Mouse (Mus musculus) stomach, embryonic 14.5 days (tissue): Measurements from ENCODE around the gene Vmn1r213. TPM values are rescaled to one million over a fixed set of nuclear protein-coding genes. Genes with fewer than 3 reads are reported as not detected.

Source experiments
- ATAC-seq: fragments of 200-750 bp; cut with Nextera tagmentation; 2 replicates; pipeline ENCODE4 v1.8.0; 2017; ENCODE audit warnings: low read depth, moderate TSS enrichment; ENCODE audit not compliant: insufficient number of reproducible peaks, insufficient read depth, low FRiP score
- H3K27ac ChIP-seq: fragments of 300-500 bp; sonication (generic); 2 replicates; pipeline ENCODE4 v1.5.1; 2014; ENCODE audit warnings: mild to moderate bottlenecking, low read length, moderate library complexity, mixed read lengths
- H3K27me3 ChIP-seq: fragments of 300-500 bp; sonication (generic); 2 replicates; pipeline ENCODE4 v1.6.1; 2014; ENCODE audit warnings: low read length, control low read depth, mixed read lengths; ENCODE audit not compliant: control insufficient read depth, insufficient read depth
- H3K36me3 ChIP-seq: fragments of 300-500 bp; sonication (generic); 2 replicates; pipeline ENCODE4 v1.6.1; 2014; ENCODE audit warnings: mild to moderate bottlenecking, control low read depth, low read length, moderate library complexity, mixed read lengths; ENCODE audit not compliant: control insufficient read depth, insufficient read depth
- H3K4me1 ChIP-seq: fragments of 300-500 bp; sonication (generic); 2 replicates; pipeline ENCODE4 v1.6.1; 2014; ENCODE audit warnings: low read length, control low read depth, mixed read lengths; ENCODE audit not compliant: control insufficient read depth, insufficient read depth
- H3K4me2 ChIP-seq: fragments of 300-500 bp; sonication (generic); replicated peaks from 2 replicates; pipeline ENCODE4 v1.6.1; 2014; ENCODE audit warnings: low read depth, low read length, control low read depth
- H3K4me3 ChIP-seq: fragments of 300-500 bp; sonication (generic); 2 replicates; pipeline ENCODE4 v1.5.1; 2014; ENCODE audit warnings: low read depth, low read length, control low read depth
- H3K9ac ChIP-seq: fragments of 300-500 bp; sonication (generic); replicated peaks from 2 replicates; pipeline ENCODE4 v1.6.1; 2014; ENCODE audit warnings: low read depth, mild to moderate bottlenecking, control low read depth, low read length, moderate library complexity, mixed read lengths
- H3K9me3 ChIP-seq: fragments of 300-500 bp; sonication (generic); 2 replicates; pipeline ENCODE4 v1.6.1; 2016; ENCODE audit warnings: low read depth, low read length, control low read depth; ENCODE audit not compliant: control insufficient read depth
- WGBS: fragments of 180-500 bp; shearing (Covaris S2); extraction: QIAGEN DNeasy Blood & Tissue Kit; methylation state at CpG from one replicate; pipeline ENCODE4 v1.1.7; 2014; 5-methylcytosine and 5-hydroxymethylcytosine counted together
- polyA plus RNA-seq: library from polyadenylated mRNA; unstranded; fragments of >200 nt; fragmentation: Nextera tagmentation; extraction: Ambion mirVana; gene quantifications from 2 replicates; pipeline ENCODE4 v1.2.1, GENCODE M21; 2014

The Vmn1r213 gene
- polyA plus RNA-seq, result not detected in 2 replicates

DNA sequence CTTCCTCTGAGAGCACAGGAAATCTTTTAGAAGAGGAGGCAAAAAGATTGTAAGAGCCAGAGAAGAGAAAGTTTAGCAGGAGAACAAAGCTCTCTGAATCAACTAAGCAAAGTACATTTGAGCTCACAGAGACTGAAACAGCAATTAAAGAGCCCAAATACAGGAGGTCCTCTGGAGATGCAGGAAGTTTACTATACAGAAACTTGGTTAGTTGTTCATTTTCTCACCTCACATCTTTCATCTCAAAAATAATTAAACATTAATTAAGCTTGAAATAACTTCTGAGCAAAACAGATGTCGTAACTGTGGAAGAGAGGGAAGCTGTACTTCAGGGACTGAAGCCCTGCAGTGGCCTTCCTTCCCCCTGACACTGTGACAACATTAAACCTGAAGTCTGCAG, at the start of gene Vmn1r213:
Vmn1r213 (plus strand) TSS at position 301 of the 400 bp plus-strand sequence.
- Histone ChIP-seq H3K4me1 (no peaks in the 10 kb centered on the region), H3K27ac (no peak within 1 kb of the TSS), H3K4me2 (no peak within 1 kb of the TSS), H3K27me3 (no peaks in the 10 kb centered on the region), H3K36me3 (no peaks in the 10 kb centered on the region), H3K4me3 (no peak within 1 kb of the TSS), H3K9me3 (no peaks in the 10 kb centered on the region), H3K9ac (no peak within 1 kb of the TSS)
- 68% methylated on average over 1 of the region's 1 CpGs for WGBS
- ATAC-seq, result no peak

GRCm38 (mm10) chr13:22990214-22990891, 17.1 kb upstream of the Vmn1r213 start:
- no peak for ATAC-seq
- Histone ChIP-seq H3K4me3 (no peak overlapping the region), H3K4me1 (no peaks in the 10 kb centered on the region), H3K9me3 (no peaks in the 10 kb centered on the region), H3K4me2 (no peak overlapping the region), H3K27me3 (no peaks in the 10 kb centered on the region), H3K9ac (no peak overlapping the region), H3K27ac (no peak overlapping the region), H3K36me3 (no peaks in the 10 kb centered on the region)
- WGBS, result 85% methylated on average over 11 of the region's 11 CpGs

GRCm38 (mm10) chr13:22992178-22992700, 15.2 kb upstream of the Vmn1r213 start:
- ATAC-seq, result no peak

DNA sequence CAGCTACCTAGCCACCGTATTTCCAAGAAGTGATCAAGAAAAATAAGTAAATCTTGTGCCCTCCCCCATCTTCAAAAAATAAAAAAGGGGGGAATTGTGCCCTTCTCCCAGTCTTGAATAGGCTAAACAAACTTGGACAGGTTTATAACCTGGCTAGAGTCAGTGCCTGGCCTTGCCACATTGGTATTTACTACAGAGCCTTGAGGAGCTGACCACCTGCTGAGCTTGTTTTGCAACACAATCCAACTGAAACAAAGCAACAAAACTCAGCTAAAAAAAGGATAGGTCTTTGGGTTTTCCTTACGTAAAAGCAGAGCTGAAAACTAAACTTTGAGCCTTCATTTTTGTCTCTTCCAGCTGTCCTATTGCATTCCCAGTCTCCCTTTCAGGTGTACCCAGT, 14.7 kb upstream of the Vmn1r213 start:
- H3K4me1 ChIP-seq, result no peaks in the 10 kb centered on the region
- 63% methylated on average over 2 of the region's 2 CpGs for WGBS
- no peaks in the 10 kb centered on the region for H3K27me3 ChIP-seq
- no peak overlapping the region for H3K27ac ChIP-seq
- no peaks in the 10 kb centered on the region for H3K36me3 ChIP-seq
- H3K9ac ChIP-seq, result no peak overlapping the region
- H3K4me2 ChIP-seq, result no peak overlapping the region
- no peaks in the 10 kb centered on the region for H3K9me3 ChIP-seq
- no peak overlapping the region for H3K4me3 ChIP-seq
- ATAC-seq, result no peak

More at GRCm38 (mm10) chr13:22992178-22992700, 15.2 kb upstream of the Vmn1r213 start:
- 31% methylated on average over 1 of the region's 1 CpGs for WGBS
- no peaks in the 10 kb centered on the region for H3K36me3 ChIP-seq
- no peaks in the 10 kb centered on the region for H3K9me3 ChIP-seq
- no peak overlapping the region for H3K9ac ChIP-seq
- no peak overlapping the region for H3K4me3 ChIP-seq
- no peaks in the 10 kb centered on the region for H3K4me1 ChIP-seq
- H3K4me2 ChIP-seq, result no peak overlapping the region
- H3K27ac ChIP-seq, result no peak overlapping the region
- H3K27me3 ChIP-seq, result no peaks in the 10 kb centered on the region

GRCm38 (mm10) chr13:23018158-23018557, 10.7 kb downstream of the Vmn1r213 start:
- Histone ChIP-seq H3K36me3 (no peaks in the 10 kb centered on the region), H3K4me1 (no peaks in the 10 kb centered on the region), H3K9ac (no peak overlapping the region), H3K27me3 (no peaks in the 10 kb centered on the region), H3K9me3 (no peaks in the 10 kb centered on the region), H3K27ac (no peak overlapping the region), H3K4me3 (no peak overlapping the region), H3K4me2 (no peak overlapping the region)
- no peak for ATAC-seq

GRCm38 (mm10) chr13:23024812-23025211, 17.4 kb downstream of the Vmn1r213 start:
- ATAC-seq, result no peak

DNA sequence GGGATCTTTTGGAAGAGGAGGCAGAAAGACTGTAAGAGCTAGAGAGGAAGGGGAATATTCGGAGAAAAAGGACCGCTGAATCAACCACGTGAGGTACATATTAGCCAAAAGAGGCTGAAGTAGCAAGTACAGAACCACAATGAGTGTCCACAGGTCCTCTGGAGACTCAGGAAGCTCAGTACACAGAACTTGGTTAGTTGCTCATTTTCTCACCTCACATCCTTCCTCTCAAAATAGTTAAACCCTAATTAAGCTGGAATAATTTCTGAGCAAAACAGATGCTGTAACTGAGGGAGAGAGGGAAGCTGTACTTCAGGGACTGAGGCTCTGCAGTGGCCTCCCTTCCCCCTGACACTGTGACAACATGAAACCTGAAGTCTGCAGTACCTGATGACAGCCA, 22.7 kb downstream of the Vmn1r213 start, which contains the start of gene Vmn1r214:
Vmn1r214 (plus strand) TSS at position 301 of the 400 bp plus-strand sequence.
- Histone ChIP-seq H3K36me3 (no peaks in the 10 kb centered on the region), H3K4me1 (no peaks in the 10 kb centered on the region), H3K4me2 (no peak within 1 kb of the TSS), H3K27ac (no peak within 1 kb of the TSS), H3K9ac (no peak within 1 kb of the TSS), H3K4me3 (no peak within 1 kb of the TSS), H3K27me3 (no peaks in the 10 kb centered on the region), H3K9me3 (no peaks in the 10 kb centered on the region)
- WGBS, result 86% methylated on average over 3 of the region's 3 CpGs
- no peak for ATAC-seq

More at GRCm38 (mm10) chr13:23024812-23025211, 17.4 kb downstream of the Vmn1r213 start:
- H3K4me1 ChIP-seq, result no peaks in the 10 kb centered on the region
- no peak overlapping the region for H3K9ac ChIP-seq
- H3K4me2 ChIP-seq, result no peak overlapping the region
- no peak overlapping the region for H3K4me3 ChIP-seq
- no peaks in the 10 kb centered on the region for H3K27me3 ChIP-seq
- H3K9me3 ChIP-seq, result no peaks in the 10 kb centered on the region
- no peak overlapping the region for H3K27ac ChIP-seq
- no peaks in the 10 kb centered on the region for H3K36me3 ChIP-seq

DNA sequence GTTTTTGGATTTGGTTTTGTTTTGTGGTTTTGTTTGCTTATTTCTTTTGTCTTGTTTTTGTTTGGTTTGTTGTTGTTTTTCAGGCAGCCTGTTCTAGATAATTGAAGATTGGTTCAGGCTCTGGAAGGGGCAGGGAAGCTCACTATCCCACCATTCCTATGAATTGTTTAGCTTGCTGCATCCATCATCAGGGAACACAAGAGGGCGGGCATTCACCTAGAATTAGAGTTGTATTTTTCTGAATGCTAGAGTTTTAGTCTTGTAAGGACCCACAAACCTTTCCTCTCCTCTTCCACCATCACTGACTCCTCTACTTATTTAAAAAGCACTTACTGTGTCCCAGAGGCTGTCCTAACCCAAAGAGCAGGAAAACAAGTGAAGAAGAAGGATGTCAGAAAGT, 50.3 kb downstream of the Vmn1r213 start:
- H3K9ac ChIP-seq, result no peak overlapping the region
- H3K4me1 ChIP-seq, result no peaks in the 10 kb centered on the region
- 39% methylated on average over 1 of the region's 1 CpGs for WGBS
- no peak for ATAC-seq
- H3K4me2 ChIP-seq, result no peak overlapping the region
- H3K9me3 ChIP-seq, result no peaks in the 10 kb centered on the region
- H3K4me3 ChIP-seq, result no peak overlapping the region
- no peaks in the 10 kb centered on the region for H3K36me3 ChIP-seq
- H3K27me3 ChIP-seq, result no peaks in the 10 kb centered on the region
- H3K27ac ChIP-seq, result no peak overlapping the region
